Mouse (Mus musculus) neural tube, postnatal 0 days (tissue): ENCODE results near the gene Fam69a. TPM values are rescaled to one million over a fixed set of nuclear protein-coding genes. Genes with fewer than 3 reads are reported as not detected.

ENCODE experiments used
- polyA plus RNA-seq: library from polyadenylated mRNA; unstranded; fragments of >200 nt; fragmentation: Nextera tagmentation; extraction: Ambion mirVana; gene quantifications from 2 replicates; pipeline ENCODE4 v1.2.1, GENCODE M21; 2015

Fam69a gene
- polyA plus RNA-seq, result 91.5 and 93.0 TPM in 2 replicates

GRCm38 (mm10) chr5:107986967-107987834, at the start of gene Fam69a:
TSS of gene Fam69a (minus strand) at chr5:107987085.

GRCm38 (mm10) chr5:107900206-107901013, 86.5 kb downstream of the Fam69a start, which contains the start of gene Rpl5:
TSS of gene Rpl5 (plus strand) at chr5:107900502.

GRCm38 (mm10) chr5:107874561-107875260, 112.2 kb downstream of the Fam69a start, which contains the start of gene Evi5:
TSS of gene Evi5 (minus strand) at chr5:107875107.

Other genes with a start within 250 kb of the Fam69a start
- gene Ube2d2b, start 157.0 kb downstream of the Fam69a start, polyA plus RNA-seq, result 0.26 and 0.27 TPM in 2 replicates
- gene Evi5, start 112.0 kb downstream of the Fam69a start, polyA plus RNA-seq, result 71.5 and 74.7 TPM in 2 replicates
- 43.6 and 50.1 TPM in 2 replicates for gene Rpl5, start 86.6 kb downstream of the Fam69a start, polyA plus RNA-seq
- 51.4 and 62.0 TPM in 2 replicates for gene Mtf2, start 78.6 kb upstream of the Fam69a start, polyA plus RNA-seq
- gene Tmed5, start 145.5 kb upstream of the Fam69a start, polyA plus RNA-seq, result 28.6 and 30.2 TPM in 2 replicates
- 2.2 TPM in 2 replicates for gene Ccdc18, start 145.8 kb upstream of the Fam69a start, polyA plus RNA-seq